Mouse (Mus musculus): ENCODE measurements around the gene Exosc6. TPM values are rescaled to one million over a fixed set of nuclear protein-coding genes. Genes with fewer than 3 reads are reported as not detected.
"Not testable (repeated sequence)": the region's sequence is repeated elsewhere in the genome, so short reads cannot be mapped to it uniquely, and the experiment has no call there.

The Exosc6 gene
- polyA plus RNA-seq, 1 experiment from 2014 or later: not detected

DNA sequence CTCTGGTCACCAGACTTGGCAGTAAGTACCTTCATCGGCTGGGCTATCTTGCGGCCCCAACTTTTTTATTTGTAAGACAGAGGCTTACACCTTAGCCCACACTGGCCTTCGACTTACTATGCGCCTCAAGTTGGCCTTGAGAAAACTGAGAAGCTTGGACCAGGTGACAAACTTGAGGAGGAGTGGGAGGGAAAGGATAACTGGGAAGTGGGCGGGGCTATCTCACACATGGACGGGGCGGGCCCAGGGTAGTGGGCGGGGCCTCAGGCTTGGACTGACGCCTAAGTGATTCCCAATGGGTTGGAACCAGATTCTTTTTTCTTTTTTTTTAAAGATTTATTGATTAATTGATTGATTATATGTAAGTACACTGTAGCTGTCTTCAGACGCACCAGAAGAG, 11.3 kb downstream of the Exosc6 start:
- Histone ChIP-seq H3K36me3 (ENCODE audit: control insufficient read depth, insufficient read depth, low read length) (no peaks in the 10 kb centered on the region), H3K9ac (replicated peaks; ENCODE audit: low read depth, low read length) (no peak overlapping the region), H3K4me2 (ENCODE audit: low read depth, low read length) (no peak overlapping the region), H3K27ac (ENCODE audit: low read depth, low read length) (no peak overlapping the region), H3K4me1 (ENCODE audit: control insufficient read depth, insufficient read depth, low read length) (no peaks in the 10 kb centered on the region), H3K4me3 (ENCODE audit: low read depth, low read length) (no peak overlapping the region), H3K9me3 (ENCODE audit: control insufficient read depth, low read length) (no peaks in the 10 kb centered on the region), H3K27me3 (ENCODE audit: control insufficient read depth, insufficient read depth, low read length) (no peaks in the 10 kb centered on the region)
- 29% methylated on average over 10 of the region's 10 CpGs for WGBS
- ATAC-seq (ENCODE audit: low read depth): no peak

DNA sequence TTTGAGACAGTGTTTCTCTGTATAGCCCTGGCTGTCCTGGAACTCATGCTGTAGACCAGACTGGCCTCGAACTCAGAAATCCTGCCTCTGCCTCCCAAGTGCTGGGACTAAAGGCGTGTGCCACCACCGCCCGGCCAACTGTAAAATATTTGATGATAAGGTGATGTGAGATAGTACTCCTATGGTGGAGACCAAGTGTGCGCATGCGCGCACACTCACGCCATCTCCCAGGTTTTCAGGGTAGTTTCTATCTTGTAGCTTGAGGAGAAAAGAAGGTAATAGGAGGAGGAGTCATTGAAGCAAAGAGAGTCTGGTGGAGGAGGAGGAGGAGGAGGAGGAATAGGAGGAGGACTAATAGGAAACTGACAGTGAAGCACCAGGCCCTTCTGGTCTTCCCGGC, 12.5 kb downstream of the Exosc6 start:
- not testable (repeated sequence) for H3K27ac ChIP-seq (ENCODE audit: low read depth, low read length); H3K4me1 ChIP-seq (ENCODE audit: control insufficient read depth, insufficient read depth, low read length); H3K36me3 ChIP-seq (ENCODE audit: control insufficient read depth, insufficient read depth, low read length); H3K4me2 ChIP-seq (ENCODE audit: low read depth, low read length); H3K27me3 ChIP-seq (ENCODE audit: control insufficient read depth, insufficient read depth, low read length); ATAC-seq (ENCODE audit: low read depth); H3K9me3 ChIP-seq (ENCODE audit: control insufficient read depth, low read length); H3K9ac ChIP-seq (replicated peaks; ENCODE audit: low read depth, low read length); H3K4me3 ChIP-seq (ENCODE audit: low read depth, low read length)
- 94% methylated on average over 9 of the region's 9 CpGs for WGBS

DNA sequence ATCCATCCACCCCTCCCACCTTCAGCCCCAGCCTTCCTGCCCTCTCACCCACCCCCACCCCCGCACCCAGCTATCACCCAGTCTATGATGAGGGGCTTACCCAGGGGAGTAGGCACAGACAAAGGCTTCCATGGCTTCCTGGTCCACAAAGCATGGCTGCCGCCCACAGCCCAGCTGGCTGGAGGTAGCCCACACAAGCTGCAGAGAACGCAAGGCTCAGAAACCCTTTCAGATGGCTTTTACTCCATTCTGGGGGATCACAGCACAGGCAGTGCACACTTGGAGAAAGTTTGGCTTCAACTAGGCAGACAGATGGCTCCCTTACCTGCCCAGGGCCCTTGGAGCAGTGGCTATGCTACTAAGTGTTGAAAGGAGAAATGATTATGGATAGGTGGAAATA, 19.8 kb downstream of the Exosc6 start:
- H3K4me1 ChIP-seq (ENCODE audit: control insufficient read depth, insufficient read depth, low read length): no peaks in the 10 kb centered on the region
- 82% methylated on average over 3 of the region's 3 CpGs for WGBS
- no peak overlapping the region for H3K27ac ChIP-seq (ENCODE audit: low read depth, low read length)
- no peaks in the 10 kb centered on the region for H3K36me3 ChIP-seq (ENCODE audit: control insufficient read depth, insufficient read depth, low read length)
- no peak overlapping the region for H3K9ac ChIP-seq (replicated peaks; ENCODE audit: low read depth, low read length)
- H3K4me2 ChIP-seq (ENCODE audit: low read depth, low read length): no peak overlapping the region
- H3K9me3 ChIP-seq (ENCODE audit: control insufficient read depth, low read length): no peaks in the 10 kb centered on the region
- ATAC-seq (ENCODE audit: low read depth): no peak
- H3K27me3 ChIP-seq (ENCODE audit: control insufficient read depth, insufficient read depth, low read length): no peaks in the 10 kb centered on the region
- H3K4me3 ChIP-seq (ENCODE audit: low read depth, low read length): no peak overlapping the region

DNA sequence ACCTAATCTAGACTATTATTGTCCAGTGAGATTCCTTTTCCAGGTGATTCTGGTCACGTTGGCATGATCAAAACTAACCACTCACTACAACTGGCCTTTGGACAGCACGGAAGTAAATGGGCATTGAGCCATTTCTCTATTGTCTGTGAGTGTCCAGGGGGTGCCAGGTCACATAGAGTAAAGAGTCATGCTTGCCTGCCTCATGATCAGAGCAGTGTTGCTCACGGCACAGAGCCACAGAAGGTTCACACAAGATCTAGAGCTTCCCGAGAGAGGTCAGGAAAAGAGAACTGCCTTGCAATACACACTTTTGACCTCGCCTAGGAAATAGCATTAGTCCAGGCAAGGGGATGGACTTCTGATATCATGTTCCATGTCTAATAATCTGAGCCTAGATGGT, 23.3 kb downstream of the Exosc6 start:
- Histone ChIP-seq H3K4me3 (ENCODE audit: low read depth, low read length) (no peak overlapping the region), H3K27ac (ENCODE audit: low read depth, low read length) (no peak overlapping the region), H3K9me3 (ENCODE audit: control insufficient read depth, low read length) (no peaks in the 10 kb centered on the region), H3K4me1 (ENCODE audit: control insufficient read depth, insufficient read depth, low read length) (no peaks in the 10 kb centered on the region), H3K4me2 (ENCODE audit: low read depth, low read length) (no peak overlapping the region), H3K9ac (replicated peaks; ENCODE audit: low read depth, low read length) (no peak overlapping the region), H3K27me3 (ENCODE audit: control insufficient read depth, insufficient read depth, low read length) (no peaks in the 10 kb centered on the region), H3K36me3 (ENCODE audit: control insufficient read depth, insufficient read depth, low read length) (no peaks in the 10 kb centered on the region)
- no peak for ATAC-seq (ENCODE audit: low read depth)
- WGBS: 71% methylated on average over 5 of the region's 5 CpGs

DNA sequence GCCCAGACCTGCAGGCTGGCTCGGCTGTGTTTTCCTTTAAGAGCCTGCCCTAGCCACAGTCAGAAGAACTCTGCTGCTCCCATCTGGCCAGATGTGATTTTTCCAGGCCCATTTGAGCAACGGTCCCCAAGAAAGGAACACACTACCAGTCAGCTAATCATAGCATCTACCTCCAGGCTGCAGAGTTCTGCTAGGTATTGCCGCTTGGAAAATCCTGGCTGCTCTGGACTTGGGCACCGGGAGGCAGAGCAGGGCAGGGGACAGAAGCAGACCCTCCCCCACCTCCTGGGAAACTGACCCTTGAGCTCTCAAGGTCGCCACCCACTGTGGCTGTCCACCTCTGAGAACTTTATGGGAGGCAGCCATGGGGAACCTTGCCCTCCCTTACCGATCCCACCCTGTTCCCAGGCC, 23.7 kb downstream of the Exosc6 start:
- Histone ChIP-seq H3K9me3 (ENCODE audit: control insufficient read depth, low read length) (no peaks in the 10 kb centered on the region), H3K36me3 (ENCODE audit: control insufficient read depth, insufficient read depth, low read length) (no peaks in the 10 kb centered on the region), H3K4me1 (ENCODE audit: control insufficient read depth, insufficient read depth, low read length) (no peaks in the 10 kb centered on the region), H3K27me3 (ENCODE audit: control insufficient read depth, insufficient read depth, low read length) (no peaks in the 10 kb centered on the region), H3K4me3 (ENCODE audit: low read depth, low read length) (no peak overlapping the region), H3K4me2 (ENCODE audit: low read depth, low read length) (no peak overlapping the region), H3K27ac (ENCODE audit: low read depth, low read length) (no peak overlapping the region), H3K9ac (replicated peaks; ENCODE audit: low read depth, low read length) (no peak overlapping the region)
- WGBS: 42% methylated on average over 6 of the region's 6 CpGs
- no peak for ATAC-seq (ENCODE audit: low read depth)

DNA sequence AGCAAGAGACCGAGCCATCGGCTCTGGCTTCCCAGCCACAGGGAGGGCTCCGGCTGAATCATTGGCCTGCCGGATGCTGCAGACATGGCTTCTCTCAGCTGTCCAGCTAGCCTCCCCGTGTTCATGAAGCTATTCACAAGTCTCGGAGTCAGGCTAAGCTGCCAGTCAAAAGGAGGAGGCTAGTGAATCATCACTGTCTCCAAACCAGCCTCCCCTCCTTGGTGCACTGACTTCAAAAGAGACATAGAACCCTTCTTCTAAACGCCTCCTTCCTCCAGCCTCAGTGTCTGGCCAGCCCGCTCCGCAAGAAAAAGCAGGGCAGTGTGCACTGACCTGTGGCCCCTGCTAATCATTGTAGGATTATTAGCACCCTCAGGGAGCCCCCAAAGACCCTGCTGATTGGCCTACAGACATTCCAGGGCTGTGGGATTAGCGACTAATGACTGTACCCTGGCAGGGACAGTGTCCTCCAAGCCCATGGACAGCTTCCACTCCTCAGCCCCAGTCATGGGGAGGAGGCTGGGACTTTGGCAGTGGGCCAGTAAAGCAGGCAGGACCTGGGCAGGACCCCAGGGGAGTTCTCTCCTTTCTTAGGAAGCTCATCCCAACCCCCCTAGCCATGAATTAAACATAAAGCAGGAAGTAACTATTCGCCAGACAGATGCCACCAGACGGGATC, 25.6 kb downstream of the Exosc6 start:
- H3K9ac ChIP-seq (replicated peaks; ENCODE audit: low read depth, low read length): no peak overlapping the region
- no peaks in the 10 kb centered on the region for H3K9me3 ChIP-seq (ENCODE audit: control insufficient read depth, low read length)
- no peak overlapping the region for H3K27ac ChIP-seq (ENCODE audit: low read depth, low read length)
- H3K4me3 ChIP-seq (ENCODE audit: low read depth, low read length): no peak overlapping the region
- no peaks in the 10 kb centered on the region for H3K4me1 ChIP-seq (ENCODE audit: control insufficient read depth, insufficient read depth, low read length)
- no peak for ATAC-seq (ENCODE audit: low read depth)
- H3K36me3 ChIP-seq (ENCODE audit: control insufficient read depth, insufficient read depth, low read length): no peaks in the 10 kb centered on the region
- H3K4me2 ChIP-seq (ENCODE audit: low read depth, low read length): no peak overlapping the region
- 60% methylated on average over 12 of the region's 12 CpGs for WGBS
- no peaks in the 10 kb centered on the region for H3K27me3 ChIP-seq (ENCODE audit: control insufficient read depth, insufficient read depth, low read length)

DNA sequence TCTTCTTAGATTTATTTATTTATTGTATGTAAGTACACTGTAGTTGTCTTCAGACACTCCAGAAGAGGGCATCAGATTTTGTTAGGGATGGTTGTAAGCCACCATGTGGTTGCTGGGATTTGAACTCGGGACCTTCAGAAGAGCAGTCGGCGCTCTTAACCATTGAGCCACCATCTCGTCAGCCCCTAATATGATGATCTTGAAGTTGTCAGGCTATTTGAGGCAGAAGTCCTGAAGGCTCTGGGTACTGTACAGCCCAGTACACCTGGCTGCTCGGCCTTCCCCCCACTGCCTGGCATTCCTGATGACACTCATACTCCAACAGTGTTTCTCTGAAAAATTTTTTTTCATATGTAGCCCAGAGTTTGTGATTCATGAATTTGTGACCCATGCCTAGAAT, 27.8 kb downstream of the Exosc6 start:
- H3K4me3 ChIP-seq (ENCODE audit: low read depth, low read length); H3K9ac ChIP-seq (replicated peaks; ENCODE audit: low read depth, low read length); H3K27ac ChIP-seq (ENCODE audit: low read depth, low read length); H3K27me3 ChIP-seq (ENCODE audit: control insufficient read depth, insufficient read depth, low read length); H3K9me3 ChIP-seq (ENCODE audit: control insufficient read depth, low read length); H3K4me1 ChIP-seq (ENCODE audit: control insufficient read depth, insufficient read depth, low read length); ATAC-seq (ENCODE audit: low read depth); H3K4me2 ChIP-seq (ENCODE audit: low read depth, low read length); H3K36me3 ChIP-seq (ENCODE audit: control insufficient read depth, insufficient read depth, low read length): not testable (repeated sequence)
- 90% methylated on average over 5 of the region's 5 CpGs for WGBS

DNA sequence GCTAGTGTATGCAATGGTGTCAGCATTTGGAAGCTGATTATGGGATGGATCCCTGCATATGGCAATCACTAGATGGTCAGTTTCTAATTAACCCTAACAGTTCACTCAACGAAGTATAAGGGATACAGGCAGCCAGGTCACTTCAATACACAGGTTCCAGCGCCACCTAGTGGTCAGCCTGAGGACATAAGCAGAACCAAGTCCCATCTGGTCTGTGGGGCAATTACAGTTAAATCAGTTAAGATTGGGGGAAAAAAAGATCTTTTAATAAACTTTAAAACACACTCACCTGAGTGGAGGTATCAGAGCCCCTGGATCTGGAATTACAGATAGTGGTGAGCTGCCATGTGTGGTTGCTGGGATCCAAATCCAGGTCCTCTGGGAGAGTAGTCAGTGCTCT, 34.0 kb downstream of the Exosc6 start:
- Histone ChIP-seq H3K4me1 (ENCODE audit: control insufficient read depth, insufficient read depth, low read length) (no peaks in the 10 kb centered on the region; the same call in 1 of the 2 replicates), H3K4me3 (ENCODE audit: low read depth, low read length) (no peak overlapping the region), H3K4me2 (ENCODE audit: low read depth, low read length) (no peak overlapping the region), H3K27ac (ENCODE audit: low read depth, low read length) (no peak overlapping the region), H3K9me3 (ENCODE audit: control insufficient read depth, low read length) (no peaks in the 10 kb centered on the region), H3K36me3 (ENCODE audit: control insufficient read depth, insufficient read depth, low read length) (no peaks in the 10 kb centered on the region), H3K27me3 (ENCODE audit: control insufficient read depth, insufficient read depth, low read length) (no peaks in the 10 kb centered on the region), H3K9ac (replicated peaks; ENCODE audit: low read depth, low read length) (no peak overlapping the region)
- ATAC-seq (ENCODE audit: low read depth): no peak
- 0% methylated on average over 2 of the region's 2 CpGs for WGBS

DNA sequence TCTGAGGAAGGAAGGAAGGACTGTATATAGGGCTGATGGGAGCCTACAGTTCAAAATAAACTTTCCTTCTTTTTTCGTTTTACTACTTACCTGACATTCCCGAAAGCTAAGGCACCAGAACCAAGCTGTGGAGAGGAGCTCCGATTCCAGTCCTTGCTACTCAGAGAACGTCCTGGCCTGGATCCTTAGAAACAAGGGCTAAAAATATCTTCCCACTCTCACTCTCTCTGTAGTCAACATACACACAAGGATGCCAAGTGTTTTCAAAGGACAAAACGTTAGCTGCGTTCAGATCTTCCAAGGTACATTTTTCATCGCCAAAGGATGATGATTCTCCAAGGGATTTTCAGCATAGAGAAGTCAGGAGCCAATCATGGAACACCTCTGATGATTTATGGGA, 35.6 kb downstream of the Exosc6 start:
- Histone ChIP-seq H3K9me3 (ENCODE audit: control insufficient read depth, low read length) (no peaks in the 10 kb centered on the region), H3K4me3 (ENCODE audit: low read depth, low read length) (no peak overlapping the region), H3K27ac (ENCODE audit: low read depth, low read length) (no peak overlapping the region), H3K9ac (replicated peaks; ENCODE audit: low read depth, low read length) (no peak overlapping the region), H3K27me3 (ENCODE audit: control insufficient read depth, insufficient read depth, low read length) (no peaks in the 10 kb centered on the region), H3K4me1 (ENCODE audit: control insufficient read depth, insufficient read depth, low read length) (peaks cover 5% of the 10 kb centered on the region), H3K4me2 (ENCODE audit: low read depth, low read length) (no peak overlapping the region), H3K36me3 (ENCODE audit: control insufficient read depth, insufficient read depth, low read length) (no peaks in the 10 kb centered on the region)
- WGBS: 83% methylated on average over 7 of the region's 7 CpGs
- ATAC-seq (ENCODE audit: low read depth): no peak

Data from neural tube, embryonic 14.5 days (tissue).